Mouse (Mus musculus) liver, embryonic 14.5 days (tissue): ENCODE data around the gene Mrpl11. TPM values are rescaled to one million over a fixed set of nuclear protein-coding genes. Genes with fewer than 3 reads are reported as not detected.

Experiments
- ATAC-seq: fragments of 200-750 bp; cut with Nextera tagmentation; 2 replicates; pipeline ENCODE4 v1.8.0; 2017; ENCODE audit warnings: moderate number of reproducible peaks, mild to moderate bottlenecking, moderate library complexity; ENCODE audit not compliant: insufficient read depth
- DNase-seq, 3 experiments: peaks; one replicate each; pipeline ENCODE4 v3.0.0-alpha.2; 2012 to 2013; ENCODE audit warnings: low read depth in 3 of 3, low spot score in 3 of 3
- H3K27ac ChIP-seq: fragments of 300-500 bp; sonication (generic); 2 replicates; pipeline ENCODE4 v1.5.1; 2014; ENCODE audit warnings: moderate library complexity, mild to moderate bottlenecking, control low read depth, inconsistent platforms
- H3K27me3 ChIP-seq: fragments of 300-500 bp; sonication (generic); 2 replicates; pipeline ENCODE4 v1.6.1; 2014; ENCODE audit warnings: mild to moderate bottlenecking, low read length, moderate library complexity; ENCODE audit not compliant: control insufficient read depth, insufficient read depth
- H3K36me3 ChIP-seq: fragments of 300-500 bp; sonication (generic); replicated peaks from 2 replicates; pipeline ENCODE4 v1.6.1; 2014; ENCODE audit warnings: low read depth; ENCODE audit not compliant: control insufficient read depth, insufficient read depth
- H3K4me1 ChIP-seq, 2 experiments: fragments of 200-500 bp in 1 of 2; fragments of 300-500 bp in 1 of 2; sonication (generic) in 1 of 2; replicated peaks; 2 replicates each; pipeline ENCODE4 v1.6.1; 2012 to 2014; ENCODE audit warnings: antibody characterized with exemption in 1 of 2, inconsistent platforms in 1 of 2, low read length in 1 of 2; ENCODE audit not compliant: control insufficient read depth in 2 of 2, insufficient read depth in 2 of 2
- H3K4me2 ChIP-seq: fragments of 300-500 bp; sonication (generic); 2 replicates; pipeline ENCODE4 v1.6.1; 2014; ENCODE audit warnings: low read depth, mild to moderate bottlenecking, control low read depth, moderate library complexity
- H3K4me3 ChIP-seq, 2 experiments: fragments of 200-500 bp in 1 of 2; fragments of 300-500 bp in 1 of 2; sonication (generic) in 1 of 2; 2 replicates each; pipeline ENCODE4 v1.5.1; 2012 to 2014; ENCODE audit warnings: low read depth in 2 of 2, low read length in 2 of 2, mild to moderate bottlenecking in 2 of 2, control low read depth in 1 of 2, inconsistent platforms in 1 of 2, moderate library complexity in 1 of 2; ENCODE audit not compliant: insufficient read depth in 1 of 2
- H3K9ac ChIP-seq: fragments of 300-500 bp; sonication (generic); replicated peaks from 2 replicates; pipeline ENCODE4 v1.6.1; 2014; ENCODE audit warnings: mild to moderate bottlenecking, control low read depth, moderate library complexity
- H3K9me3 ChIP-seq: fragments of 300-500 bp; sonication (generic); 2 replicates; pipeline ENCODE4 v1.6.1; 2016; ENCODE audit warnings: low read length, mixed read lengths; ENCODE audit not compliant: control insufficient read depth
- CTCF ChIP-seq: IDR thresholded peaks from 2 replicates; pipeline ENCODE4 v1.5.1; 2016; ENCODE audit warnings: antibody characterized with exemption, low read depth, control low read depth
- EP300 ChIP-seq: IDR thresholded peaks from 2 replicates; pipeline ENCODE4 v1.6.1; 2016; ENCODE audit warnings: antibody characterized with exemption, low read depth
- WGBS: fragments of 180-500 bp; shearing (Covaris S2); extraction: QIAGEN DNeasy Blood & Tissue Kit; methylation state at CpG from one replicate; pipeline ENCODE4 v1.1.7; 2014; ENCODE audit not compliant: insufficient replicate concordance; 5-methylcytosine and 5-hydroxymethylcytosine counted together
- polyA plus RNA-seq, 2 experiments: library from polyadenylated mRNA; depleted of rRNA in 1 of 2; stranded (reverse) in 1 of 2; unstranded in 1 of 2; fragments of >200 nt; fragmentation: Nextera tagmentation in 1 of 2; extraction: Ambion mirVana in 1 of 2; gene quantifications; 2 replicates each; pipeline versions ENCODE4 v1.2.1 to v1.2.3; 2012 to 2014

Gene Mrpl11
- polyA plus RNA-seq, 2 experiments = 31.8 to 66.2 TPM

GRCm38 (mm10) chr19:4968236-4968635 lies 6.3 kb downstream of the Mrpl11 start:
- Histone ChIP-seq H3K27me3 (no peaks in the 10 kb centered on the region), H3K9me3 (no peaks in the 10 kb centered on the region), H3K36me3 (peaks cover 12% of the 10 kb centered on the region), H3K4me2 (no peak overlapping the region), H3K4me3 (no peak overlapping the region), H3K27ac (no peak overlapping the region), H3K4me1 (no peaks in the 10 kb centered on the region), H3K9ac (no peak overlapping the region)
- DNase-seq (no peak), ATAC-seq (no peak)
- WGBS = 39% methylated on average over 2 of the region's 2 CpGs
- no peak for TF ChIP-seq EP300
- peak; percentile 73 for TF ChIP-seq CTCF

DNA sequence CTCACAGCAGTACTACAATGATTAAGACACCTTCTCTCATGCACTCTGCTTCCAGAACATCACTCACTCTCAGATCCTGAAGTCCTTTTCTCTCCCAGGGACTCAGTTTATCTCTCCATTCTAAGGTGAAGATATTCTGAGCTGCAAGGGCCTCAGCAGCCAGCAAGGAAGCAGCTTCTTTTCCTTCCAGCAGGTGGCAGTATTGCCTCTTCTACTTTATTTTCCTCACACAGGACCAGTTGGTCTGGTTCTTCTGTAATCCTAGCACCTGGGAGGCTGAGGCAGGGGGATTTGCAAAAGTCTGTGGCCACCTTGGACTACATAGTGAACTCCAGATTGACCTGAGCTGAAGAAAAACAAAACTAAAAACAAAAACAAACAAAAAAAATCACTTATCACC lies 19.8 kb downstream of the Mrpl11 start:
- H3K27ac ChIP-seq = no peak overlapping the region
- H3K4me3 ChIP-seq = no peak overlapping the region
- DNase-seq = peak in 1 of 3 experiments; percentile 42
- no peaks in the 10 kb centered on the region for H3K4me1 ChIP-seq
- TF ChIP-seq CTCF (peak; percentile 77), EP300 (no peak)
- H3K27me3 ChIP-seq = peaks cover 6% of the 10 kb centered on the region; the same call in 1 of the 2 replicates
- H3K36me3 ChIP-seq = no peaks in the 10 kb centered on the region
- H3K4me2 ChIP-seq = no peak overlapping the region
- no peaks in the 10 kb centered on the region for H3K9me3 ChIP-seq
- H3K9ac ChIP-seq = no peak overlapping the region
- no peak for ATAC-seq

GRCm38 (mm10) chr19:4989013-4989412 lies 27.1 kb downstream of the Mrpl11 start:
- Histone ChIP-seq H3K27me3 (peaks cover 33% of the 10 kb centered on the region), H3K9ac (no peak overlapping the region), H3K4me1 (no peaks in the 10 kb centered on the region), H3K9me3 (no peaks in the 10 kb centered on the region), H3K27ac (no peak overlapping the region), H3K4me3 (no peak overlapping the region), H3K36me3 (no peaks in the 10 kb centered on the region), H3K4me2 (no peak overlapping the region)
- no peak for ATAC-seq
- DNase-seq = peak; percentile 56 to 64 (median 60)
- TF ChIP-seq EP300 (no peak), CTCF (peak; percentile 22; the same call in 1 of the 2 replicates)
- 6% methylated on average over 13 of the region's 13 CpGs for WGBS

- Histone ChIP-seq H3K27ac (no peak overlapping the region), H3K36me3 (no peaks in the 10 kb centered on the region), H3K9ac (no peak overlapping the region), H3K4me1 (no peaks in the 10 kb centered on the region), H3K4me3 (no peak overlapping the region), H3K4me2 (no peak overlapping the region), H3K27me3 (peaks cover 30% of the 10 kb centered on the region), H3K9me3 (no peaks in the 10 kb centered on the region)
- 21% methylated on average over 47 of the region's 47 CpGs for WGBS
- TF ChIP-seq EP300 (no peak), CTCF (no peak)
- no peak for ATAC-seq
- DNase-seq = no peak
Observed at GRCm38 (mm10) chr19:4989434-4990255, 27.7 kb downstream of the Mrpl11 start.

GRCm38 (mm10) chr19:4990256-4990625 lies 28.3 kb downstream of the Mrpl11 start, which contains the start of gene Npas4:
Gene Npas4, minus strand, starts transcription at chr19:4990316.
- H3K9ac ChIP-seq = no peak within 1 kb of the TSS
- no peak for TF ChIP-seq CTCF
- H3K9me3 ChIP-seq = no peaks in the 10 kb centered on the region
- H3K36me3 ChIP-seq = no peaks in the 10 kb centered on the region
- H3K27me3 ChIP-seq = peaks cover 30% of the 10 kb centered on the region
- DNase-seq = no peak
- H3K4me1 ChIP-seq = no peaks in the 10 kb centered on the region
- no peak within 1 kb of the TSS for H3K27ac ChIP-seq
- ATAC-seq = no peak
- H3K4me3 ChIP-seq = no peak within 1 kb of the TSS
- WGBS = 16% methylated on average over 4 of the region's 4 CpGs
- no peak within 1 kb of the TSS for H3K4me2 ChIP-seq
